Mouse (Mus musculus): ENCODE measurements around the gene Pbrm1.

GRCm38 (mm10) chr14:31161191-31161590 lies 142.3 kb downstream of the Pbrm1 start:
- TF ChIP-seq CTCF (IDR thresholded peaks at IDR 0.05; ENCODE audit: low read depth) = no peak
- TF ChIP-seq EP300 (IDR thresholded peaks at IDR 0.05; ENCODE audit: low read depth) = no peak
